Mouse (Mus musculus) heart, embryonic 15.5 days (tissue): ENCODE measurements around the gene Arap1. TPM values are rescaled to one million over a fixed set of nuclear protein-coding genes. Genes with fewer than 3 reads are reported as not detected.

Source experiments
- ATAC-seq: fragments of 200-750 bp; cut with Nextera tagmentation; replicated peaks from 2 replicates; pipeline ENCODE4 v1.8.0; 2017; ENCODE audit warnings: low read depth, moderate TSS enrichment; ENCODE audit not compliant: insufficient number of reproducible peaks, insufficient read depth, low FRiP score
- H3K27ac ChIP-seq: fragments of 300-500 bp; sonication (generic); 2 replicates; pipeline ENCODE4 v1.5.1; 2015; ENCODE audit warnings: mild to moderate bottlenecking, inconsistent platforms
- H3K27me3 ChIP-seq: fragments of 300-500 bp; sonication (generic); 2 replicates; pipeline ENCODE4 v1.6.1; 2015; ENCODE audit warnings: inconsistent platforms
- H3K36me3 ChIP-seq: fragments of 300-500 bp; sonication (generic); 2 replicates; pipeline ENCODE4 v1.6.1; 2015; ENCODE audit warnings: mild to moderate bottlenecking, inconsistent platforms
- H3K4me1 ChIP-seq: fragments of 300-500 bp; sonication (generic); replicated peaks from 2 replicates; pipeline ENCODE4 v1.6.1; 2015; ENCODE audit warnings: inconsistent platforms
- H3K4me2 ChIP-seq: fragments of 300-500 bp; sonication (generic); 2 replicates; pipeline ENCODE4 v1.6.1; 2015; ENCODE audit warnings: inconsistent platforms, mild to moderate bottlenecking, moderate library complexity
- H3K4me3 ChIP-seq: fragments of 300-500 bp; sonication (generic); 2 replicates; pipeline ENCODE4 v1.5.1; 2015; ENCODE audit warnings: mild to moderate bottlenecking, inconsistent platforms
- H3K9ac ChIP-seq: fragments of 300-500 bp; sonication (generic); 2 replicates; pipeline ENCODE4 v1.6.1; 2015; ENCODE audit warnings: mild to moderate bottlenecking, inconsistent platforms
- H3K9me3 ChIP-seq: fragments of 300-500 bp; sonication (generic); replicated peaks from 2 replicates; pipeline ENCODE4 v1.6.1; 2016; ENCODE audit warnings: inconsistent platforms
- WGBS: fragments of 180-500 bp; shearing (Covaris S2); methylation state at CpG from one replicate; pipeline ENCODE4 v1.1.7; 2015; ENCODE audit warnings: mixed read lengths; 5-methylcytosine and 5-hydroxymethylcytosine counted together
- polyA plus RNA-seq: library from polyadenylated mRNA; unstranded; fragments of >200 nt; fragmentation: Nextera tagmentation; extraction: Ambion mirVana; gene quantifications from 2 replicates; pipeline ENCODE4 v1.2.1, GENCODE M21; 2015

The Arap1 gene
- polyA plus RNA-seq, 1 experiment from 2014 or later: 23.5 TPM

DNA sequence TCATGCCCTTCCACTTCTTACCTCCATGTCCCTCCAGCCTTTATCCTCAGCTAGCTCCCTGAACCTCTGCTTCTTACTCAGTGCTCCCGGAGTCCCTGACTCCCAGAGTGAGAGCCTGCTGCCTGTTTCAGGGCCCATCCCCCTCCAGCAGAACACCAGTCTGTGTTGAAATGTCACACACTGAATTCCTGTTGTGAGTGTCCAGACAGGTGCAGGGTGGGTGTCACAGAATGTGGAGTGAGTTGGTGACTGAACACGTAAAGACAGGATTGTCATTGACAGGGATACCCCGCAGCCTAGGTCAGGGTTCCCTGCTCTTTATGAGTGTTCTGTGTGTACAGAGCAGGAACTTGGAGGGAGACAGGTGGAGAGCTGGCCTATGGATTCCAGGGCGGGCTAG lies 3.0 kb upstream of the Arap1 start:
- Histone ChIP-seq H3K27ac (peak overlapping the region; percentile 9; the same call in 1 of the 2 replicates), H3K36me3 (no peaks in the 10 kb centered on the region), H3K4me1 (peaks cover 67% of the 10 kb centered on the region), H3K4me2 (no peak overlapping the region), H3K9ac (no peak overlapping the region), H3K27me3 (peaks cover 26% of the 10 kb centered on the region), H3K9me3 (no peaks in the 10 kb centered on the region), H3K4me3 (no peak overlapping the region)
- ATAC-seq: no peak
- 46% methylated on average over 4 of the region's 4 CpGs for WGBS

DNA sequence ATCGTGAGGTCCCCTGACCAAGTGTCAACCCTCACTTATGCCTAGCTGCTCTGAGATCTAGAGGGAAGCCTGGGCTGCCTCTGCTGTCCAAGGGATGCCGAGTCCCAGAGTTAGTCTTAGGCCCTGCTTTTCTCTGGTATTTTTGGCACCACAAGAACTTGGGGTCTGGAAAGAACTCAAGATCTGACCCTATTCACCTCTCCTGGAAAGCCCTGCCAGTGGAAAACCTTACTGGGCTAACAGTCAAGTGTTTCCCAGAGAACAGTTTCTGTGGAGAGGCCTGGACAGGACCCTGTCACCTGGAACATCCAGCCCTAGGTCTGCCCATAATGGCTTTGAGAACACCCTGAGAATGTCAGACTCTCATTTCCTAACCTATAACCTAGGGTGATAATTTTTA lies 876 bp upstream of the Arap1 start:
- H3K27ac ChIP-seq: no peak overlapping the region
- ATAC-seq: no peak
- H3K36me3 ChIP-seq: no peaks in the 10 kb centered on the region
- no peak overlapping the region for H3K9ac ChIP-seq
- no peak overlapping the region for H3K4me2 ChIP-seq
- H3K9me3 ChIP-seq: no peaks in the 10 kb centered on the region
- H3K4me1 ChIP-seq: peaks cover 63% of the 10 kb centered on the region
- no peak overlapping the region for H3K4me3 ChIP-seq
- peaks cover 30% of the 10 kb centered on the region for H3K27me3 ChIP-seq
- 51% methylated on average over 2 of the region's 2 CpGs for WGBS

DNA sequence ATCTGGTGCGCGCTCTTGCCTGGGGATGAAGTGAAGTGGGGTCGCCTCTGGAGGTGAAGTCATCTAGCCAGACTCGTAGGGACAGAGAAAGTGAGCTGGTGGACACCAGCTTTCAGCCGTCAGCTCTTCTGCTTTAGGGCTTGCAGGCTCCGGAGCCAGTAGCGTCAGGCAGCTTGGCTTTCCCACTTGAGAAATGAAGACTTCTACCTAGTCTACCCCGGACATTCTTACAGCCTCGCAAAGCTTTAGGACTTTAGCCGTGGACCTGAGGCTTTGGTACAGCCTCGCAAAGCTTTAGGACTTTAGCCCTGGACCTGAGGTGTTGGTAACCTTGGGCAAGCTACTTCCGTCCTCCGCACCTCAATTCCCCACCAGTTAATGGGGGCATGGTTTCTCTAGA lies 445 bp downstream of the Arap1 start:
- Histone ChIP-seq H3K4me2 (peak overlapping the region; percentile 95), H3K36me3 (no peaks in the 10 kb centered on the region), H3K4me3 (peak overlapping the region; percentile 63), H3K27me3 (peaks cover 30% of the 10 kb centered on the region), H3K9me3 (no peaks in the 10 kb centered on the region), H3K4me1 (peaks cover 50% of the 10 kb centered on the region), H3K27ac (no peak overlapping the region), H3K9ac (peak overlapping the region; percentile 63)
- whole genome bisulfite sequencing: 4% methylated on average over 13 of the region's 13 CpGs
- no peak for ATAC-seq

DNA sequence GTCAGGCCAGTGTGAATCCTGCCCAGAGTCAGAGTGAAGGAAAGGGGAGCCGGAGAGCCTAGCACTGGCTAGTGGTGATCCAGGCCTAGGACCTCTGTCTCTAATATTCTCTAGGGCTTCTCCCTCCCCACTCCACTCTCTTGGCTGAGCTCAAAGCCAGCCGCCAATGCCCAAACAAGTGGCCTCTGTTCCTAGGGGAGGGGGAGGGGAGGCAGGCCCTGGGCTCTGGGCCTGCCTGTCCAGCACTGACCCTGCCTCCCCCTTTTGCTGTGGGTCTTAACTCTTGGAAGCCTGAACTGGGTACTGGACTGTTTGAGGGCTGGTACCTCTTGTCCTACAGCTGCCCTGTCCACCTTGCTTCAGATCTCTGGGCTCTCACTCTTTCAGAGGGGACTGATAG lies 2.0 kb downstream of the Arap1 start:
- no peak overlapping the region for H3K9ac ChIP-seq
- no peak for ATAC-seq
- no peak overlapping the region for H3K4me2 ChIP-seq
- H3K27me3 ChIP-seq: peaks cover 29% of the 10 kb centered on the region
- no peak overlapping the region for H3K27ac ChIP-seq
- no peaks in the 10 kb centered on the region for H3K36me3 ChIP-seq
- 59% methylated on average over 2 of the region's 2 CpGs for WGBS
- peaks cover 45% of the 10 kb centered on the region for H3K4me1 ChIP-seq
- no peak overlapping the region for H3K4me3 ChIP-seq
- no peaks in the 10 kb centered on the region for H3K9me3 ChIP-seq

DNA sequence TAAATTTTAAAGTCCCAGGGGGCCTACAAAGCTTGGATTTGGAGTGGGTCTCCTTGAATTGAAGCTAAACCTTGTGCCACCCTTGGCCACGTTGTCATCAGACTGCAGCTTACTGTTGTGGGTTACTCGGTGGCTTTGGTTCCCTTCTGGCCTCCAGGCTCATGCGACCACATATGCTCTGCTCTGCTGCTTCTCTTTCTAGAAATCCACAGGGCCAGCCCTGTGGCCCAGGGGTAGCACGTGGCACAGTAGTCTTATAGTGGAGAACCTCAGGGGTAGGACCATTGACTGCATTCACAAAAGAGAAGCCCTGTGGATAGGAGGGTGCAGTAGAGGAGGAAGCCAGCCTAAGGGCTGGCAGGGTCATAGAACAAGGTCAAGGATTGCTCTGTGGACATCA lies 4.5 kb downstream of the Arap1 start:
- no peak for ATAC-seq
- no peak overlapping the region for H3K9ac ChIP-seq
- no peak overlapping the region for H3K4me2 ChIP-seq
- H3K27ac ChIP-seq: no peak overlapping the region
- peaks cover 19% of the 10 kb centered on the region for H3K27me3 ChIP-seq
- peaks cover 38% of the 10 kb centered on the region for H3K4me1 ChIP-seq
- 79% methylated on average over 4 of the region's 4 CpGs for WGBS
- H3K9me3 ChIP-seq: no peaks in the 10 kb centered on the region
- no peak overlapping the region for H3K4me3 ChIP-seq
- H3K36me3 ChIP-seq: no peaks in the 10 kb centered on the region

DNA sequence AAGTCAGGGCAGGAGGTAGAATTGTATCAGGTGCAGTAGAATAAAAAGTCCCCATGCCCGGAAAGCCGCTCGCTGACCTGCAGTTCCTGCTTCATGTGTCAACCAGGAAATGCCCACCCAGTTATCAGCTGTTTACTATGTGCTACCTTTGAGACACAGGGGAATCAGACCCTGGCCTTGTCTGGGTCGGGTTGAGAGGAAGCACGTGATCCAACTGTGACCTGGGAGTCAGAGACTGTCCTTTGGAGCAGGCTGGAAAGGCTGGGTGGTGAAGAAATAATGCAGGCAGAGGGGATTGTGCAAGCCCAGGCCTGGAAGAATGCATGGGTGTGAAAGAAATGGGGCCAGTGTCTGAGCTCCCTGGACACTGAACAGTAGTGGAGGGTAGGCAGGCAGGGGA lies 6.6 kb downstream of the Arap1 start:
- Histone ChIP-seq H3K27ac (no peak overlapping the region), H3K9ac (no peak overlapping the region), H3K4me3 (no peak overlapping the region), H3K9me3 (no peaks in the 10 kb centered on the region), H3K27me3 (peaks cover 10% of the 10 kb centered on the region), H3K4me2 (no peak overlapping the region), H3K36me3 (no peaks in the 10 kb centered on the region), H3K4me1 (peaks cover 20% of the 10 kb centered on the region)
- 67% methylated on average over 5 of the region's 5 CpGs for WGBS
- 0 out of 2 replicates have a peak, but pooled peaks have one; percentile 40 for ATAC-seq

DNA sequence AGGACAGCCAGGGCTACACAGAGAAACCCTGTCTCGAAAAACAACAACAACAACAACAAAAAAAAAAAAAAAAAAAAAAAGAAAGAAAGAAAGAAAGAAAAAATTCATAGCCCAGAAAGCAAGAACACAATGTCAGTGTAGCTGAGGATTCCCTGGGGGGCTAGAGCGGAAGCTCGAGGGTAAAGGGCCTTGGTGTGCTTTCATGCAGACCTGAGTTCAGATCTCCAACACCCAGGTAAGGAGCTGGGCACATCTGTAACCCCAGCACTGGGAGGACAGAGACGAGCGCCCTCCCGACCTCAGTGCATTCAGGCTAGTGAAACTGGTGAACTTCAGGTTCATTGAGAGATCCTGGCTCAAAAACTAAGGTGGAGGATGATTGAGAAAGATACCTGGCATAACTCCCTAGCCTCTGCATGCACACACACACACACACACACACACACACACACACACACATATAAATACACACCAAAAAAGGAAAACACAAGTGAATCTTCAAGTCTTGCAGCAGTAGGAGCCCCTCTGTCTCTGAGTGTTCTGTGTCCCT lies 7.8 kb downstream of the Arap1 start:
- no peak for ATAC-seq
- Histone ChIP-seq H3K36me3 (no peaks in the 10 kb centered on the region), H3K4me2 (no peak overlapping the region), H3K27me3 (peaks cover 3% of the 10 kb centered on the region; the same call in 1 of the 2 replicates), H3K9me3 (no peaks in the 10 kb centered on the region), H3K4me3 (no peak overlapping the region), H3K4me1 (peaks cover 16% of the 10 kb centered on the region), H3K27ac (no peak overlapping the region), H3K9ac (no peak overlapping the region)
- 84% methylated on average over 6 of the region's 6 CpGs for WGBS

DNA sequence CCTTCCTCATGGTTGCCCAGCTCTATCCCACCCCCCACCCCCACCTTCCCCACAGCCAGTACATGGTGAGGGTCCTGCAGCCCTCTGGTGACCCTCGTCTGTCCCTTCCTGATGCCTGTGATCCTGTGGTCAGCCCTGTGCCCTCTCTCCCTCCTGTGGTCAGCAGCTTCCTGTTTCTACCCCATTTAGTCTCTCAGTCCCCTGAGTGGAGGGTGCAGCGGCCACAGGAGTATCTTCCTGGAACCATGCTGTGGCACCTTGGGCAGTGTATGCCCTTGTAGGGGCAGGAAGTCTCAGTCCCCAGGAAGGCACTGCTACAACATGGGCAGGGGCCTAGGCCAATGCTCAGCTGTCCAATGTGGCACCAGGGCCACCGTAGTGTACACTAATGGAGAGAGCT lies 9.0 kb downstream of the Arap1 start:
- H3K9ac ChIP-seq: no peak overlapping the region
- no peak overlapping the region for H3K4me2 ChIP-seq
- WGBS: 68% methylated on average over 3 of the region's 3 CpGs
- H3K36me3 ChIP-seq: no peaks in the 10 kb centered on the region
- H3K9me3 ChIP-seq: no peaks in the 10 kb centered on the region
- ATAC-seq: no peak
- no peak overlapping the region for H3K27ac ChIP-seq
- no peak overlapping the region for H3K4me3 ChIP-seq
- H3K4me1 ChIP-seq: peaks cover 19% of the 10 kb centered on the region
- peaks cover 3% of the 10 kb centered on the region; the same call in 1 of the 2 replicates for H3K27me3 ChIP-seq

DNA sequence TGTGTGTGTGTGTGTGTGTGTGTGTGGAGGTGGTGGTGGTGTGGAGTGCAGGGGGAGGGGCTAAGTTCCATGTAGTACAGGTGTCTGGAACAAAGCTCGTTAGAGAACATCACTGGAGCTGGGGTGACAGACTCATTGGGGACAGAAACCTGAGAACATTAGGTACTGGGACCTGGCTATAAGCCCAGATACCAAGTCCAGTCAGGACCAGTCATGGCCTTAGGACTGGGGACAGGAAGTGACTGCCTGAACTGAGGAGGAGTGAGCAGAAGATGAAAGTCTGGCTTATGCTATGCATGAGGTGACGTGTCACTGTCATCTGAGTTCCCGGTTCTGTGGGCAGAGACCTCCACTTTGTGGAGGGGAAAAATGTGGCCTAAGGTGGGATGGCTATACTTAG lies 12.5 kb downstream of the Arap1 start:
- WGBS: 54% methylated on average over 3 of the region's 3 CpGs
- Histone ChIP-seq H3K27me3 (no peaks in the 10 kb centered on the region), H3K4me2 (no peak overlapping the region), H3K27ac (no peak overlapping the region), H3K9me3 (no peaks in the 10 kb centered on the region), H3K36me3 (no peaks in the 10 kb centered on the region), H3K9ac (no peak overlapping the region), H3K4me1 (peaks cover 17% of the 10 kb centered on the region), H3K4me3 (no peak overlapping the region)
- no peak for ATAC-seq

DNA sequence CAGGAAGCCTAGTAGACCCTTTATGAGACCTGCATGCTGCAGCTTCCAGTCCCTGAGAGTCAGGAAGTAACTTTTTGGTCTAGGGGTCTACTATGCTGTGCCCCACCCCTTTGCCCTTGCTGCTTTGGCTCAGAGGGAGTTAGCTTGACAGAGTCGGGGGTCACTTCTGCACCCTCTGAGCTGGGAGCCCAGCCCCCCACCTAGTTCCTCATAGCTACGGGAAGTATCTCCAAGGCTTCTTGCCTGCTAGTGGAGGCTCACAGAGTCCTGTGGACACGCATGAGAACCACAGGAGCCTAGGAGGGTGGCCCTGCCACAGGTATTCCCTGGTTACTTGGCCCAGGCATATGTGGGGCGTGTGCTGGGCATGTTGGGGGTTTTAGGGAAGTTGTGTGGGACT lies 13.2 kb downstream of the Arap1 start:
- H3K4me1 ChIP-seq: peaks cover 17% of the 10 kb centered on the region
- no peak overlapping the region for H3K4me3 ChIP-seq
- no peak overlapping the region for H3K27ac ChIP-seq
- no peak for ATAC-seq
- 79% methylated on average over 4 of the region's 4 CpGs for WGBS
- H3K36me3 ChIP-seq: no peaks in the 10 kb centered on the region
- no peak overlapping the region for H3K4me2 ChIP-seq
- H3K9ac ChIP-seq: no peak overlapping the region
- no peaks in the 10 kb centered on the region for H3K27me3 ChIP-seq
- H3K9me3 ChIP-seq: no peaks in the 10 kb centered on the region

DNA sequence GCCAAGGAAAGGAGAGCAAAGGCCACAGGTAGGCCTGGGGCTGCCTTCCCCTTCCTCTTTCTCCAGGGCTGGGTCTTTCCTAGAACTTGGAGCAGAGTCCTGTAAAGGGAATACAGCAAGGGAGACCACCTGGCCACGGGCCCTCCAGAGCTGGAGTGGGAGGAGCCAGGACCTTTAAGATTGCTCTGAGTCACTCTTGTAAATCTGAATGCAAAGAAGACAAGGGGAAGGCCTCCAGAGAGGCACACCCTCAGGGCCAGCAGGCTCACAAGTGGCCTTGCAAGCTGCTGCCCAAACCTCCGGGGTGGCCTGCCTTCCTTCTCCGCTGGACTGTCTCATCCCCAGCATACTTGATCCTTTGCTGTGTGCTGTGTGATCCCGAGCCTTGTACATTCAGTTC lies 13.9 kb downstream of the Arap1 start:
- Histone ChIP-seq H3K4me1 (peaks cover 13% of the 10 kb centered on the region), H3K9ac (no peak overlapping the region), H3K27ac (no peak overlapping the region), H3K27me3 (no peaks in the 10 kb centered on the region), H3K36me3 (no peaks in the 10 kb centered on the region), H3K4me3 (no peak overlapping the region), H3K9me3 (no peaks in the 10 kb centered on the region), H3K4me2 (no peak overlapping the region)
- no peak for ATAC-seq
- 56% methylated on average over 4 of the region's 4 CpGs for WGBS

DNA sequence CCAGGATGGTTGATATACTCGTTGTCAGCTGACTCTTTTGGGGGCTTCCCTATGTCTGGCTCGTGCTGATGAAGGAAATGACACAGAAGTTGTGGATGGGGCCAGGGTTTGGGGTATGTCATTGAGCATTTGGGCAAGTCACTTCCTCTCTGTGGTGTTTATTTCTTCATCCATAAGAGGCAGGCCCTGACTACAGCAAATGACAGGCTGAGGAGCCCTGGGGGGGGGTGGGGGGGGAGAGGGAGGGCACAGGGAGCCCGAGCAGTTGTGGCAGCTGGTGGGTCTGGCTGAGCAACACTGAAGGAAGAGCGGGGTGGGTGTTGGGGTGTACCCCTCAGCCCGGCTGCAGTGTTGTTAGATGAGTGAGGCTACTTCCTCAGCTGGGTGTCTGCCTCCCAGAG lies 14.9 kb downstream of the Arap1 start:
- 68% methylated on average over 5 of the region's 5 CpGs for WGBS
- ATAC-seq: no peak

More for the DNA sequence above, 14.9 kb downstream of the Arap1 start:
- H3K4me1 ChIP-seq: peaks cover 9% of the 10 kb centered on the region
- no peak overlapping the region for H3K4me3 ChIP-seq
- H3K27me3 ChIP-seq: no peaks in the 10 kb centered on the region
- H3K9me3 ChIP-seq: no peaks in the 10 kb centered on the region
- H3K36me3 ChIP-seq: no peaks in the 10 kb centered on the region
- no peak overlapping the region for H3K4me2 ChIP-seq
- H3K9ac ChIP-seq: no peak overlapping the region
- no peak overlapping the region for H3K27ac ChIP-seq
